Mouse (Mus musculus) heart, embryonic 16.5 days (tissue): ENCODE data around the gene Mertk. TPM values are rescaled to one million over a fixed set of nuclear protein-coding genes. Genes with fewer than 3 reads are reported as not detected.

ENCODE experiments used
- ATAC-seq: fragments of 200-750 bp; cut with Nextera tagmentation; replicated peaks from 2 replicates; pipeline ENCODE4 v1.8.0; 2017; ENCODE audit warnings: moderate number of reproducible peaks; ENCODE audit not compliant: insufficient read depth, low FRiP score; ENCODE audit errors: extremely low read depth
- H3K27ac ChIP-seq: fragments of 300-500 bp; sonication (generic); 2 replicates; pipeline ENCODE4 v1.5.1; 2014; ENCODE audit warnings: mild to moderate bottlenecking, low read length, control low read depth, moderate library complexity
- H3K27me3 ChIP-seq: fragments of 300-500 bp; sonication (generic); 2 replicates; pipeline ENCODE4 v1.6.1; 2014; ENCODE audit warnings: low read length, mixed read lengths; ENCODE audit not compliant: control insufficient read depth, insufficient read depth
- H3K36me3 ChIP-seq: fragments of 300-500 bp; sonication (generic); 2 replicates; pipeline ENCODE4 v1.6.1; 2014; ENCODE audit not compliant: control insufficient read depth, insufficient read depth
- H3K4me1 ChIP-seq: fragments of 300-500 bp; sonication (generic); 2 replicates; pipeline ENCODE4 v1.6.1; 2014; ENCODE audit warnings: low read length, mixed read lengths; ENCODE audit not compliant: control insufficient read depth, insufficient read depth
- H3K4me2 ChIP-seq: fragments of 300-500 bp; sonication (generic); 2 replicates; pipeline ENCODE4 v1.6.1; 2014; ENCODE audit warnings: low read depth, mild to moderate bottlenecking, control low read depth, low read length
- H3K4me3 ChIP-seq: fragments of 300-500 bp; sonication (generic); 2 replicates; pipeline ENCODE4 v1.5.1; 2014; ENCODE audit warnings: mild to moderate bottlenecking, control low read depth, low read length
- H3K9ac ChIP-seq: fragments of 300-500 bp; sonication (generic); 2 replicates; pipeline ENCODE4 v1.6.1; 2014; ENCODE audit warnings: low read length, control low read depth
- H3K9me3 ChIP-seq: fragments of 300-500 bp; sonication (generic); replicated peaks from 2 replicates; pipeline ENCODE4 v1.6.1; 2016; ENCODE audit warnings: low read length; ENCODE audit not compliant: control insufficient read depth
- WGBS: fragments of 180-500 bp; shearing (Covaris S2); extraction: QIAGEN DNeasy Blood & Tissue Kit; methylation state at CpG from one replicate; pipeline ENCODE4 v1.1.7; 2014; 5-methylcytosine and 5-hydroxymethylcytosine counted together
- polyA plus RNA-seq: library from polyadenylated mRNA; unstranded; fragments of >200 nt; fragmentation: Nextera tagmentation; extraction: Ambion mirVana; gene quantifications from 2 replicates; pipeline ENCODE4 v1.2.1, GENCODE M21; 2015

Gene Mertk
- polyA plus RNA-seq, 1 experiment from 2014 or later, result 3.7 TPM

DNA sequence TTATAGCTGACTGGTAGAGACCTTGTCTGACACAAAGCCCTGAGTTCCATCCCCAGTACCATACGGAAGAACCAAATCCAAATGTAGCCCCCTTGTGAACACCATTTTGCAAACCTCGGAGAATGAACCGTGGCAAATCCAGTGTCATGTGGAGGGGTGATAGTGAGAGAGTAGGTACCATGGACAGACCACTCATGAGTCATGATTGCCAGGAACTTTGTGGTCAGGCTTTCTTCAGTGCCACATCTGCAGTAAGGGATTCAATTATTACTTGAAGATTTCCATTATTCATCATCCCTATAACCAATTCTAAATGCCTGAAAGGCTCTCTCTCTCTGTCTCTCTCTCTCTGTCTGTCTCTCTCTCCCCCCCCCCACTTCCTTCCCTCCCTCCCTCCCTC, 89.0 kb downstream of the Mertk start:
- Histone ChIP-seq H3K4me2 (no peak overlapping the region), H3K36me3 (no peaks in the 10 kb centered on the region), H3K9ac (no peak overlapping the region), H3K9me3 (no peaks in the 10 kb centered on the region), H3K27ac (no peak overlapping the region), H3K4me1 (peaks cover 13% of the 10 kb centered on the region), H3K27me3 (no peaks in the 10 kb centered on the region), H3K4me3 (no peak overlapping the region)
- ATAC-seq, result no peak
- 84% methylated on average over 3 of the region's 3 CpGs for WGBS

GRCm38 (mm10) chr2:128790875-128791614, 92.3 kb downstream of the Mertk start:
- 60% methylated on average over 11 of the region's 11 CpGs for WGBS
- peak overlapping the region; percentile 33 for H3K27ac ChIP-seq

DNA sequence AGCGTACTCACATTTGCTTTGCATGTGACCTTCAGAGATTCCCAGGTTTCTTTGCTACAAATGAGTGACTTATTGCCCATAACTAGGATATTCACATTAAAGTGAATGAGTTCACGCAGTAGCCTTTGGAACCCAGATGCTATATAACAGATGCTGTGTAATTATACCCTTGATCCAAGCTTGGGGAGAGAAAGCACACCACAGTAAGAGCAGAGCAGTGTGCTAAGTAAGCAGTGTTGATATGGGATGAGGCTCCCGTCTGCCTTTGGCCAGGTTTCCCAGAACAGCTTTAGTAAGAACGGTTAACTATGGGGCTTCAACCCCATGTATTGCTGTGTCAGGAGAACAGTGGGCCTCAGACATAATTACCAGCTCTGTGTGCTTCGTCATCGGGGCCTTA, 95.2 kb downstream of the Mertk start:
- Histone ChIP-seq H3K27me3 (no peaks in the 10 kb centered on the region), H3K36me3 (peaks cover 8% of the 10 kb centered on the region; the same call in 1 of the 2 replicates), H3K27ac (no peak overlapping the region), H3K4me1 (peaks cover 13% of the 10 kb centered on the region), H3K9ac (no peak overlapping the region), H3K9me3 (no peaks in the 10 kb centered on the region), H3K4me3 (no peak overlapping the region), H3K4me2 (no peak overlapping the region)
- 87% methylated on average over 6 of the region's 6 CpGs for WGBS
- ATAC-seq, result no peak

More at GRCm38 (mm10) chr2:128790875-128791614, 92.3 kb downstream of the Mertk start:
- peaks cover 13% of the 10 kb centered on the region for H3K4me1 ChIP-seq
- H3K9me3 ChIP-seq, result no peaks in the 10 kb centered on the region
- H3K36me3 ChIP-seq, result peaks cover 8% of the 10 kb centered on the region; the same call in 1 of the 2 replicates
- ATAC-seq, result peak; percentile 60
- H3K27me3 ChIP-seq, result no peaks in the 10 kb centered on the region
- H3K4me2 ChIP-seq, result 0 out of 2 replicates have a peak overlapping the region, but pooled peaks have one; percentile 15
- H3K9ac ChIP-seq, result no peak overlapping the region
- H3K4me3 ChIP-seq, result no peak overlapping the region

DNA sequence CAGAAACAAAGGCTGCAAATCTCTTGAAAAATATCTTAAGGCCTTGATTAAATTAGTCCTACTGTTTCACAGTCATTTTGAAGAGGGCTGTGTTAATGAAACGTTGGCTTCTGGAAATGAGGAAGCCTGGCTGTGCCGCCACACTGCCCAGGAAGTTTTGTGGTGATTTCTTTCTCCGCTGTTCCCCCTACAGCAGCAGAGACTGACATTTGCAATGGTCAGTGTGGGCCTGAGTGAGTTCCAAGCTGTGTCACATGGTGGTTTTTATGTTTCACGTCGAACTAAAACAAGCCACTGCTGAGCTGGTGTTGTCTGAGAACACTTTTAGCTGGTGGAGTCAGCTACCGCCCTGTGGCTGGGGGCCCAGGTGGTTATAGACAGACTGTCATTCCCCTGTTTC, 97.7 kb downstream of the Mertk start:
- H3K36me3 ChIP-seq, result peaks cover 22% of the 10 kb centered on the region

DNA sequence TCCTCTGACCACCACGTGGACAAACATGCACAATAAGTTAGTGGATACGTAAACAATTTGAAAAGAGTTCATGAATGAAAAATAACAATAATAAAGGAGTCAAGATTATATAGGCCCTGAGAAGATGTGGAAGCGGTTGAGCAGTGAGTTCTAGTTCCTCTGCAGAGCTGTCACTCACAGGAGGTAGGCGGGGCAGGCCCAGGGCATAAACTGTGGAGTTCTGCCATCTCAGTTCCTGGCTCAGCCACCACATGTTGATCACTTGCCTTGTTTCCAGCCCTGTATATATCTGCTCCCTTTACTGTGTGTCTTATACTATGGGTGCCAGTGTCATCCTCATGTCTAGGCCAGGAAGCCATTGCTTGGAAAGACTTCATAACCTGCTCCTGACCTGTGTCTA, 104.7 kb downstream of the Mertk start:
- Histone ChIP-seq H3K36me3 (peaks cover 18% of the 10 kb centered on the region), H3K9me3 (no peaks in the 10 kb centered on the region), H3K4me1 (no peaks in the 10 kb centered on the region), H3K27ac (no peak overlapping the region), H3K27me3 (no peaks in the 10 kb centered on the region), H3K4me3 (no peak overlapping the region), H3K9ac (no peak overlapping the region), H3K4me2 (no peak overlapping the region)
- 84% methylated on average over 4 of the region's 4 CpGs for WGBS
- no peak for ATAC-seq

More for the DNA sequence above, 97.7 kb downstream of the Mertk start:
- no peak for ATAC-seq
- Histone ChIP-seq H3K9me3 (no peaks in the 10 kb centered on the region), H3K9ac (no peak overlapping the region), H3K27ac (no peak overlapping the region), H3K27me3 (no peaks in the 10 kb centered on the region), H3K4me2 (no peak overlapping the region), H3K4me3 (no peak overlapping the region), H3K4me1 (no peaks in the 10 kb centered on the region)
- WGBS, result 64% methylated on average over 6 of the region's 6 CpGs

DNA sequence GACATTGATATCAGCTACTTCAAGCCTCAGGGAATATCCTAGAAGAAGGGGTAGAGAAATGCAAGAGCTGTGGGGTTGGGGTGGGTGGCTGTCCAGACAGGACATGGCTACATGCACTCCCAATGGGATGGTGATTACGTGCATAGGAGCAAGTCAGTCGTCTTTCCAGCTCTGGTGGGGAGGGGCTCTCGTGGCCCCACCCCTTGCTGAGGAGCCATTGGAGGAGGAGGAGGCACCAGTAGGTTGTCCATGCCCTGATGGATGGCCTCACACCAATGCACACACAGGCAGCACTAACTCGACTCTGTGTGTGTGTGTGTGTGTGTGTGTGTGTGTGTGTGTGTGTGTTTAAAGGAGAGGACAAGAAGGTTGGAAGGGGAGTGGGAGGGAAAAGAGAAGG, 106.6 kb downstream of the Mertk start:
- H3K36me3 ChIP-seq, result peaks cover 14% of the 10 kb centered on the region
- no peaks in the 10 kb centered on the region for H3K27me3 ChIP-seq
- H3K4me3 ChIP-seq, result no peak overlapping the region
- no peak overlapping the region for H3K9ac ChIP-seq
- H3K9me3 ChIP-seq, result no peaks in the 10 kb centered on the region
- WGBS, result 61% methylated on average over 4 of the region's 4 CpGs
- no peak overlapping the region for H3K4me2 ChIP-seq
- no peak overlapping the region for H3K27ac ChIP-seq
- ATAC-seq, result no peak
- H3K4me1 ChIP-seq, result no peaks in the 10 kb centered on the region

GRCm38 (mm10) chr2:128806561-128806960, 107.8 kb downstream of the Mertk start:
- Histone ChIP-seq H3K4me2 (no peak overlapping the region), H3K27me3 (no peaks in the 10 kb centered on the region), H3K4me3 (no peak overlapping the region), H3K27ac (no peak overlapping the region), H3K9me3 (no peaks in the 10 kb centered on the region), H3K9ac (no peak overlapping the region), H3K4me1 (no peaks in the 10 kb centered on the region), H3K36me3 (peaks cover 3% of the 10 kb centered on the region; the same call in 1 of the 2 replicates)
- ATAC-seq, result no peak
- 47% methylated on average over 8 of the region's 8 CpGs for WGBS

- H3K4me3 ChIP-seq, result no peak overlapping the region
- WGBS, result 51% methylated on average over 2 of the region's 2 CpGs
- no peak for ATAC-seq
- no peaks in the 10 kb centered on the region for H3K36me3 ChIP-seq
- H3K27me3 ChIP-seq, result no peaks in the 10 kb centered on the region
- no peak overlapping the region for H3K27ac ChIP-seq
- H3K4me1 ChIP-seq, result peaks cover 10% of the 10 kb centered on the region
- no peaks in the 10 kb centered on the region for H3K9me3 ChIP-seq
- no peak overlapping the region for H3K9ac ChIP-seq
- no peak overlapping the region for H3K4me2 ChIP-seq
Observed at GRCm38 (mm10) chr2:128812761-128813160, 114.0 kb downstream of the Mertk start.

DNA sequence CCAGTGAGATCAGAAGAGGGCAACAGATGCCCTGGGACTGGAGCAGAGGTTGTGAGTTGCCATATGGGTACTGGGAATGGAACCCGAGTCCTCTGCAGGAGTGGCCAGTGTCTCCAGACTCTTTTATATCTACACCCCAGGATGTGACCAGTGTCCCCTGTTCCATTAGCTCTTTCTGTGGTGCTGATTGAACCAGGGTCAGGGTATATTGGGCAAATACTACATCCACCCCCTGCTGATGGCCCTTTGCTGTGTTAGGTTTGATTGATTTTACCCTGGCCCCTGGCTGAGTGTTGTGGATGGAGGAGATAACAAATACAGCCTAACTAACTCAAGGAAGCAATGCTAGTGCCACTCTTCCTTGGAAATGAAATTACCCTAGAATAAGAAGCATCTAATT, 117.6 kb downstream of the Mertk start:
- no peak for ATAC-seq
- Histone ChIP-seq H3K27ac (no peak overlapping the region), H3K36me3 (no peaks in the 10 kb centered on the region), H3K4me3 (no peak overlapping the region), H3K27me3 (no peaks in the 10 kb centered on the region), H3K4me2 (no peak overlapping the region), H3K9me3 (no peaks in the 10 kb centered on the region), H3K9ac (no peak overlapping the region), H3K4me1 (peaks cover 18% of the 10 kb centered on the region)
- 86% methylated on average over 1 of the region's 1 CpGs for WGBS
